Mouse (Mus musculus) B cell, adult 2 months (primary cell): ENCODE measurements at regions not wholly inside any gene's neighbourhood (a gene's known extent, or its start where the extent isn't known, plus 50 kb on each side); places are given as distances from the start of the nearest gene placed in this dataset.

Experiments
- DNase-seq, 2 experiments: peaks; one replicate each; pipeline ENCODE4 v3.0.0; 2022

GRCm38 (mm10) chr7:36090291-36091123, 287.7 kb upstream of the Zfp507 start:
- DNase-seq, result no peak

GRCm38 (mm10) chr7:36087598-36087997, 284.8 kb upstream of the Zfp507 start:
- no peak for DNase-seq

GRCm38 (mm10) chr7:36078666-36079065, 275.9 kb upstream of the Zfp507 start:
- no peak for DNase-seq

- no peak for DNase-seq
These were observed 275.4 kb upstream of the Zfp507 start for GRCm38 (mm10) chr7:36078089-36078654.

- no peak for DNase-seq
These were observed 274.5 kb upstream of the Zfp507 start for GRCm38 (mm10) chr7:36077271-36077670.

GRCm38 (mm10) chr7:36076021-36076441, 273.2 kb upstream of the Zfp507 start:
- DNase-seq, result no peak

GRCm38 (mm10) chr7:36071774-36072173, 269.0 kb upstream of the Zfp507 start:
- DNase-seq, result no peak

- no peak for DNase-seq
These were observed 263.9 kb upstream of the Zfp507 start for GRCm38 (mm10) chr7:36066725-36067124.

GRCm38 (mm10) chr7:36061679-36062078, 258.9 kb upstream of the Zfp507 start:
- DNase-seq, result no peak

- no peak for DNase-seq
These were observed 257.6 kb upstream of the Zfp507 start for GRCm38 (mm10) chr7:36060426-36060825.

- DNase-seq, result no peak
These were observed 243.2 kb upstream of the Zfp507 start for GRCm38 (mm10) chr7:36046053-36046452.

GRCm38 (mm10) chr7:36031881-36032280, 229.1 kb upstream of the Zfp507 start:
- no peak for DNase-seq

- no peak for DNase-seq
These were observed 220.2 kb upstream of the Zfp507 start for GRCm38 (mm10) chr7:36023015-36023414.

GRCm38 (mm10) chr7:36022489-36022888, 219.7 kb upstream of the Zfp507 start:
- no peak for DNase-seq

- no peak for DNase-seq
These were observed 214.3 kb upstream of the Zfp507 start for GRCm38 (mm10) chr7:36016926-36017753.

- no peak for DNase-seq
These were observed 193.8 kb upstream of the Zfp507 start for GRCm38 (mm10) chr7:35996609-35997008.

GRCm38 (mm10) chr7:35992511-35992910, 189.7 kb upstream of the Zfp507 start:
- DNase-seq, result no peak

GRCm38 (mm10) chr7:35991141-35991540, 188.3 kb upstream of the Zfp507 start:
- no peak for DNase-seq

- no peak for DNase-seq
These were observed 186.7 kb upstream of the Zfp507 start for GRCm38 (mm10) chr7:35989456-35989855.

GRCm38 (mm10) chr7:35988449-35989109, 185.8 kb upstream of the Zfp507 start:
- DNase-seq, result no peak

- no peak for DNase-seq
These were observed 175.2 kb upstream of the Zfp507 start for GRCm38 (mm10) chr7:35977986-35978385.

- DNase-seq, result no peak
These were observed 155.9 kb upstream of the Zfp507 start for GRCm38 (mm10) chr7:35958731-35959130.

- DNase-seq, result no peak
These were observed 155.2 kb upstream of the Zfp507 start for GRCm38 (mm10) chr7:35958052-35958451.
